Mouse (Mus musculus): Measurements from ENCODE around the gene Atg2a.

DNA sequence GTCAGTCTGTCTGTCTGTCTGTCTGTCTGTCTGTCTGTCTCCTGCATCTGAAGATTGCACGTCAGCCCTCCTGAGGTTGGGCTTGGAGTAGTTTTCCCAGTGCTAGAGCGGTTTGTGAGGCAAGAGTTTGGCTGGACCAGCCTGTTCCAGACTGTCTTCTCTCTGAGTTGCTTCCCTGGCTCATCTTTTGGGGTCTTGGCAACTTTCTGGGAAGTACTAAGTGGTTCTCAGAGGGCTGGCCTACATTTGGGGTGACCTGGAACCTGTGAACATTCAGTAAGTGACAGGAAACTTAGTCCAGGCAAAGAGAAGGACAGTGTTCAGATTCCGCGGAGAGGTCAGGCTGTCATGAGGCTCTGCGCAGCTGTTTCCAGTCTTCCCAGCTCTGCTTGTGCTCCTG lies 50.8 kb downstream of the Atg2a start:
- TF ChIP-seq CTCF (IDR thresholded peaks at IDR 0.05; ENCODE audit: low read depth) (no peak), EP300 (optimal IDR thresholded peaks at IDR 0.05) (no peak)

All from stomach, postnatal 0 days (tissue).